Mouse (Mus musculus): ENCODE measurements at regions not wholly inside any gene's neighbourhood (a gene's known extent, or its start where the extent isn't known, plus 50 kb on each side); places are given as distances from the start of the nearest gene placed in this dataset.

- TF ChIP-seq CTCF (IDR thresholded peaks at IDR 0.05; ENCODE audit: borderline replicate concordance, insufficient read depth, low read depth, low read length) = no peak
- H3K4me3 ChIP-seq (replicated peaks; ENCODE audit: insufficient read depth, low read depth, low read length) = no peak overlapping the region
- DNase-seq = no peak
- H3K27ac ChIP-seq (ENCODE audit: insufficient read depth, low read length) = no peak overlapping the region
- no peaks in the 10 kb centered on the region for H3K27me3 ChIP-seq (ENCODE audit: control insufficient read depth, insufficient read depth, low read length)
- no peaks in the 10 kb centered on the region for H3K4me1 ChIP-seq (ENCODE audit: control insufficient read depth, insufficient read depth, low read length)
Observed at GRCm38 (mm10) chr15:86737945-86738344, 523.7 kb downstream of the Tbc1d22a start.

GRCm38 (mm10) chr15:86738356-86738755 lies 524.1 kb downstream of the Tbc1d22a start:
- no peak overlapping the region for H3K27ac ChIP-seq (ENCODE audit: insufficient read depth, low read length)
- H3K4me1 ChIP-seq (ENCODE audit: control insufficient read depth, insufficient read depth, low read length) = no peaks in the 10 kb centered on the region
- no peaks in the 10 kb centered on the region for H3K27me3 ChIP-seq (ENCODE audit: control insufficient read depth, insufficient read depth, low read length)
- TF ChIP-seq POLR2A (IDR thresholded peaks at IDR 0.05; ENCODE audit: borderline replicate concordance, insufficient read depth, low read length) (no peak), CTCF (IDR thresholded peaks at IDR 0.05; ENCODE audit: borderline replicate concordance, insufficient read depth, low read depth, low read length) (no peak)
- no peak overlapping the region for H3K4me3 ChIP-seq (replicated peaks; ENCODE audit: insufficient read depth, low read depth, low read length)
- WGBS = 40% methylated on average over 5 of the region's 5 CpGs
- no peak for DNase-seq

- H3K27ac ChIP-seq (ENCODE audit: insufficient read depth, low read length) = no peak overlapping the region
- 93% methylated on average over 5 of the region's 5 CpGs for WGBS
- H3K4me1 ChIP-seq (ENCODE audit: control insufficient read depth, insufficient read depth, low read length) = no peaks in the 10 kb centered on the region
- TF ChIP-seq CTCF (IDR thresholded peaks at IDR 0.05; ENCODE audit: borderline replicate concordance, insufficient read depth, low read depth, low read length) (no peak), POLR2A (IDR thresholded peaks at IDR 0.05; ENCODE audit: borderline replicate concordance, insufficient read depth, low read length) (no peak)
- DNase-seq = no peak
- H3K4me3 ChIP-seq (replicated peaks; ENCODE audit: insufficient read depth, low read depth, low read length) = no peak overlapping the region
- no peaks in the 10 kb centered on the region for H3K27me3 ChIP-seq (ENCODE audit: control insufficient read depth, insufficient read depth, low read length)
Observed at GRCm38 (mm10) chr15:86738776-86739175, 524.5 kb downstream of the Tbc1d22a start.

GRCm38 (mm10) chr15:86751436-86752136 lies 537.3 kb downstream of the Tbc1d22a start:
- Histone ChIP-seq H3K4me1 (ENCODE audit: control insufficient read depth, insufficient read depth, low read length) (peaks cover 7% of the 10 kb centered on the region), H3K4me3 (replicated peaks; ENCODE audit: insufficient read depth, low read depth, low read length) (no peak overlapping the region), H3K27ac (ENCODE audit: insufficient read depth, low read length) (no peak overlapping the region), H3K27me3 (ENCODE audit: control insufficient read depth, insufficient read depth, low read length) (no peaks in the 10 kb centered on the region)
- 38% methylated on average over 10 of the region's 10 CpGs for WGBS
- TF ChIP-seq CTCF (IDR thresholded peaks at IDR 0.05; ENCODE audit: borderline replicate concordance, insufficient read depth, low read depth, low read length) = no peak
- no peak for TF ChIP-seq POLR2A (IDR thresholded peaks at IDR 0.05; ENCODE audit: borderline replicate concordance, insufficient read depth, low read length)
- DNase-seq = peak; percentile 51 to 71

DNA sequence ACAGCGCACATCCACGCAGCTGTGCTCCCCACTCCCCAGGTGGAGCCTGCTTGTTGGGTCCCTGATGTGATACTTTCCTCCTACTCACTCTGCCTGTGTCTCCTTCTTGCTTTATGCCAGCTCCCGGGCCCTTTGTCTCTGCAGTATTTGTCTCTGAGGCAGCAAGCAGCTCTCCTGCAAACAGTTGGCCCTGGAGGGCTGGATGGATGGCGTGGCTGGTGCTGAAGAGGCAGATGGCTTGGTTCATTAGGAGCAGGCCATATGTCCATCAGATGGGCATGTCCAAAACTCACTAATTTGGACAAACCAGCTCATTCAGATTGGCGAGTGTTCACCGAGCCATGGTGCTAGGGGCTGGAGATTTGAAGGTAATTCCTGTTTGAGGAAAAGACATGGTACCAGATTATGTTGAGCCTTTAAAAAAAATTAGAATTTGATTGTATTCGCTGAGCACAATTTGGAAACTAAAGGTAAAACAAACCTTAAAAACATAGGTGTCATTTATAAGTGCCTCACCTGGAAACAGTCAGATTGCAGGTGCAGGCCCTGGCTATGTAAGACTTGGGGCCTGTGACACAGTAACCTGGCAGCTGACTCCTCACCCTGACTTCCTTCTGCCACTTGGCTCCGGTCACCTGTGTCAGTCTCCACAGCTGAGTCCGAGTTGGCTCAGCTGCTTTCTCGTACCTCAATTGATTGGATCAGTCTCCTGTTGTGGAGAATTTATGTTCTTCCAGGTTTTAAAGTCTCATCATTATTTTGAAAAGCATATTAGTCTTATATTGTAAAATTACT lies 549.5 kb downstream of the Tbc1d22a start:
- no peaks in the 10 kb centered on the region for H3K27me3 ChIP-seq (ENCODE audit: control insufficient read depth, insufficient read depth, low read length)
- TF ChIP-seq CTCF (IDR thresholded peaks at IDR 0.05; ENCODE audit: borderline replicate concordance, insufficient read depth, low read depth, low read length) (no peak), POLR2A (IDR thresholded peaks at IDR 0.05; ENCODE audit: borderline replicate concordance, insufficient read depth, low read length) (no peak)
- H3K4me3 ChIP-seq (replicated peaks; ENCODE audit: insufficient read depth, low read depth, low read length) = no peak overlapping the region
- peak; percentile 88 to 96 for DNase-seq
- peak overlapping the region; percentile 36; the same call in 1 of the 2 replicates for H3K27ac ChIP-seq (ENCODE audit: insufficient read depth, low read length)
- peaks cover 17% of the 10 kb centered on the region for H3K4me1 ChIP-seq (ENCODE audit: control insufficient read depth, insufficient read depth, low read length)
- 15% methylated on average over 10 of the region's 10 CpGs for WGBS

GRCm38 (mm10) chr15:86767623-86768022 lies 553.4 kb downstream of the Tbc1d22a start:
- H3K27me3 ChIP-seq (ENCODE audit: control insufficient read depth, insufficient read depth, low read length) = no peaks in the 10 kb centered on the region
- peak in 1 of 2 experiments; percentile 72 for DNase-seq
- no peak overlapping the region for H3K27ac ChIP-seq (ENCODE audit: insufficient read depth, low read length)
- no peak overlapping the region for H3K4me3 ChIP-seq (replicated peaks; ENCODE audit: insufficient read depth, low read depth, low read length)
- H3K4me1 ChIP-seq (ENCODE audit: control insufficient read depth, insufficient read depth, low read length) = peaks cover 14% of the 10 kb centered on the region
- WGBS = 22% methylated on average over 2 of the region's 2 CpGs
- TF ChIP-seq CTCF (IDR thresholded peaks at IDR 0.05; ENCODE audit: borderline replicate concordance, insufficient read depth, low read depth, low read length) (no peak), POLR2A (IDR thresholded peaks at IDR 0.05; ENCODE audit: borderline replicate concordance, insufficient read depth, low read length) (no peak)

GRCm38 (mm10) chr15:86773041-86773440 lies 558.8 kb downstream of the Tbc1d22a start:
- Histone ChIP-seq H3K4me1 (ENCODE audit: control insufficient read depth, insufficient read depth, low read length) (no peaks in the 10 kb centered on the region), H3K4me3 (replicated peaks; ENCODE audit: insufficient read depth, low read depth, low read length) (no peak overlapping the region), H3K27me3 (ENCODE audit: control insufficient read depth, insufficient read depth, low read length) (no peaks in the 10 kb centered on the region), H3K27ac (ENCODE audit: insufficient read depth, low read length) (no peak overlapping the region)
- DNase-seq = no peak
- 87% methylated on average over 7 of the region's 7 CpGs for WGBS
- no peak for TF ChIP-seq POLR2A (IDR thresholded peaks at IDR 0.05; ENCODE audit: borderline replicate concordance, insufficient read depth, low read length)
- no peak for TF ChIP-seq CTCF (IDR thresholded peaks at IDR 0.05; ENCODE audit: borderline replicate concordance, insufficient read depth, low read depth, low read length)

DNA sequence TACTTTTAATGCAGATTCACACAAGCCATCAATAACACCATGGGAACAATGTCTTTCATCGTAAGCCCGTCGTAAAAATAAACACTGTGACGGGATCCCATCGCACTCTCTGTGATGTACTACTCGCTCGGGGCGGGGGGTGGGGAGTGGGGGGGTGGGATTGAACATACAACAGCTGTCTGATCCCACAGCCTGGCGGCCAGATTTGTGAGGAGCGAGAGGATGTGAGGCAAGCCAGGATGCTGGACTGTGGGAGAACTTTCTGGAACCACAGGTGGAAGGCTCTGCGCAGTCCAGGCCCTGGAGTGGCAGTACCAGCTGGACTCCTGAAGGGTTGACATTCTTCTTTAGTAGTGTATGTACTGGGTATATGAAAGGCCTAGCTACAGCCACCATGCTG lies 563.7 kb downstream of the Tbc1d22a start:
- Histone ChIP-seq H3K4me3 (replicated peaks; ENCODE audit: insufficient read depth, low read depth, low read length) (no peak overlapping the region), H3K4me1 (ENCODE audit: control insufficient read depth, insufficient read depth, low read length) (no peaks in the 10 kb centered on the region), H3K27ac (ENCODE audit: insufficient read depth, low read length) (no peak overlapping the region), H3K27me3 (ENCODE audit: control insufficient read depth, insufficient read depth, low read length) (no peaks in the 10 kb centered on the region)
- DNase-seq = no peak
- 85% methylated on average over 11 of the region's 11 CpGs for WGBS
- TF ChIP-seq CTCF (IDR thresholded peaks at IDR 0.05; ENCODE audit: borderline replicate concordance, insufficient read depth, low read depth, low read length) = no peak
- TF ChIP-seq POLR2A (IDR thresholded peaks at IDR 0.05; ENCODE audit: borderline replicate concordance, insufficient read depth, low read length) = no peak

Data from cerebellum, adult 2 months (tissue).